Mouse (Mus musculus) intestine, embryonic 15.5 days (tissue): ENCODE data around the gene Mettl5. TPM values are rescaled to one million over a fixed set of nuclear protein-coding genes. Genes with fewer than 3 reads are reported as not detected.

Experiments used
- ATAC-seq: fragments of 200-750 bp; cut with Nextera tagmentation; 2 replicates; pipeline ENCODE4 v1.8.0; 2017; ENCODE audit warnings: moderate TSS enrichment, moderate library complexity
- H3K27ac ChIP-seq: fragments of 300-500 bp; sonication (generic); 2 replicates; pipeline ENCODE4 v1.5.1; 2015; ENCODE audit warnings: mild to moderate bottlenecking, inconsistent platforms
- H3K27me3 ChIP-seq: fragments of 300-500 bp; sonication (generic); replicated peaks from 2 replicates; pipeline ENCODE4 v1.6.1; 2015; ENCODE audit warnings: inconsistent platforms
- H3K36me3 ChIP-seq: fragments of 300-500 bp; sonication (generic); 2 replicates; pipeline ENCODE4 v1.6.1; 2015; ENCODE audit warnings: inconsistent platforms
- H3K4me1 ChIP-seq: fragments of 300-500 bp; sonication (generic); replicated peaks from 2 replicates; pipeline ENCODE4 v1.6.1; 2015; ENCODE audit warnings: inconsistent platforms
- H3K4me2 ChIP-seq: fragments of 300-500 bp; sonication (generic); replicated peaks from 2 replicates; pipeline ENCODE4 v1.6.1; 2015; ENCODE audit warnings: mild to moderate bottlenecking, inconsistent platforms
- H3K4me3 ChIP-seq: fragments of 300-500 bp; sonication (generic); replicated peaks from 2 replicates; pipeline ENCODE4 v1.5.1; 2015; ENCODE audit warnings: inconsistent platforms
- H3K9ac ChIP-seq: fragments of 300-500 bp; sonication (generic); 2 replicates; pipeline ENCODE4 v1.6.1; 2015; ENCODE audit warnings: inconsistent platforms
- H3K9me3 ChIP-seq: fragments of 300-500 bp; sonication (generic); 2 replicates; pipeline ENCODE4 v1.6.1; 2016; ENCODE audit warnings: inconsistent platforms
- WGBS: fragments of 180-500 bp; shearing (Covaris S2); methylation state at CpG from one replicate; pipeline ENCODE4 v1.1.7; 2015; 5-methylcytosine and 5-hydroxymethylcytosine counted together
- polyA plus RNA-seq: library from polyadenylated mRNA; unstranded; fragments of >200 nt; fragmentation: Nextera tagmentation; extraction: Ambion mirVana; gene quantifications from 2 replicates; pipeline ENCODE4 v1.2.1, GENCODE M21; 2015

The Mettl5 gene
- polyA plus RNA-seq, 1 experiment from 2014 or later = 41.2 TPM

- Histone ChIP-seq H3K27me3 (no peaks in the 10 kb centered on the region), H3K9ac (no peak overlapping the region), H3K36me3 (no peaks in the 10 kb centered on the region), H3K4me1 (no peaks in the 10 kb centered on the region; the same call in 1 of the 2 replicates), H3K27ac (no peak overlapping the region), H3K4me3 (no peak overlapping the region), H3K4me2 (no peak overlapping the region), H3K9me3 (no peaks in the 10 kb centered on the region)
- 75% methylated on average over 1 of the region's 1 CpGs for WGBS
- ATAC-seq = no peak
These were observed 7.7 kb upstream of the Mettl5 start for GRCm38 (mm10) chr2:69893145-69893544.

- H3K4me1 ChIP-seq = no peaks in the 10 kb centered on the region; the same call in 1 of the 2 replicates
- H3K4me2 ChIP-seq = no peak overlapping the region
- 56% methylated on average over 7 of the region's 7 CpGs for WGBS
- H3K9me3 ChIP-seq = no peaks in the 10 kb centered on the region
- H3K36me3 ChIP-seq = no peaks in the 10 kb centered on the region
- H3K27me3 ChIP-seq = no peaks in the 10 kb centered on the region
- no peak overlapping the region for H3K27ac ChIP-seq
- ATAC-seq = no peak
- H3K9ac ChIP-seq = no peak overlapping the region
- no peak overlapping the region for H3K4me3 ChIP-seq
These were observed 5.4 kb upstream of the Mettl5 start for GRCm38 (mm10) chr2:69890843-69891242.

- 76% methylated on average over 2 of the region's 2 CpGs for WGBS
- H3K4me2 ChIP-seq = no peak overlapping the region
These were observed 3.5 kb upstream of the Mettl5 start for GRCm38 (mm10) chr2:69888957-69889356.

GRCm38 (mm10) chr2:69885050-69885449 is 365 bp downstream of the Mettl5 start:
- H3K4me3 ChIP-seq = peak overlapping the region; percentile 63
- peak overlapping the region; percentile 71 for H3K4me2 ChIP-seq
- peak overlapping the region; percentile 64; the same call in 1 of the 2 replicates for H3K27ac ChIP-seq
- H3K36me3 ChIP-seq = no peaks in the 10 kb centered on the region
- H3K9me3 ChIP-seq = no peaks in the 10 kb centered on the region
- no peaks in the 10 kb centered on the region for H3K27me3 ChIP-seq
- peak overlapping the region; percentile 88 for H3K9ac ChIP-seq
- 0 out of 2 replicates have a peak, but pooled peaks cover 2% of the 10 kb centered on the region for H3K4me1 ChIP-seq
- ATAC-seq = peak; percentile 68
- 4% methylated on average over 12 of the region's 12 CpGs for WGBS

More at GRCm38 (mm10) chr2:69888957-69889356, 3.5 kb upstream of the Mettl5 start:
- Histone ChIP-seq H3K27ac (no peak overlapping the region), H3K9ac (no peak overlapping the region), H3K4me1 (0 out of 2 replicates have a peak, but pooled peaks cover 2% of the 10 kb centered on the region), H3K36me3 (no peaks in the 10 kb centered on the region), H3K9me3 (no peaks in the 10 kb centered on the region), H3K27me3 (no peaks in the 10 kb centered on the region), H3K4me3 (no peak overlapping the region)
- ATAC-seq = no peak

GRCm38 (mm10) chr2:69884581-69884980 is 834 bp downstream of the Mettl5 start:
- no peaks in the 10 kb centered on the region for H3K36me3 ChIP-seq
- WGBS = 46% methylated on average over 6 of the region's 6 CpGs
- no peaks in the 10 kb centered on the region for H3K9me3 ChIP-seq
- 0 out of 2 replicates have a peak, but pooled peaks cover 2% of the 10 kb centered on the region for H3K4me1 ChIP-seq
- ATAC-seq = no peak
- peak overlapping the region; percentile 63 for H3K4me3 ChIP-seq
- no peak overlapping the region for H3K27ac ChIP-seq
- no peak overlapping the region; the same call in 1 of the 2 replicates for H3K9ac ChIP-seq
- peak overlapping the region; percentile 71 for H3K4me2 ChIP-seq
- H3K27me3 ChIP-seq = no peaks in the 10 kb centered on the region

- Histone ChIP-seq H3K27me3 (no peaks in the 10 kb centered on the region), H3K36me3 (no peaks in the 10 kb centered on the region), H3K4me3 (no peak overlapping the region), H3K4me2 (peak overlapping the region; percentile 71), H3K9ac (no peak overlapping the region), H3K4me1 (0 out of 2 replicates have a peak, but pooled peaks cover 2% of the 10 kb centered on the region), H3K9me3 (no peaks in the 10 kb centered on the region), H3K27ac (no peak overlapping the region)
- 71% methylated on average over 2 of the region's 2 CpGs for WGBS
- no peak for ATAC-seq
These were observed 1.4 kb downstream of the Mettl5 start for GRCm38 (mm10) chr2:69883990-69884391.

- Histone ChIP-seq H3K9me3 (no peaks in the 10 kb centered on the region), H3K27me3 (no peaks in the 10 kb centered on the region), H3K4me2 (peak overlapping the region; percentile 67), H3K27ac (peak overlapping the region; percentile 90; the same call in 1 of the 2 replicates), H3K9ac (peak overlapping the region; percentile 100), H3K4me1 (0 out of 2 replicates have a peak, but pooled peaks cover 4% of the 10 kb centered on the region), H3K36me3 (no peaks in the 10 kb centered on the region), H3K4me3 (peak overlapping the region; percentile 100)
- peak; percentile 22; the same call in 1 of the 2 replicates for ATAC-seq
- WGBS = under 1% methylated on average over 13 of the region's 13 CpGs
These were observed 23.2 kb downstream of the Mettl5 start for GRCm38 (mm10) chr2:69862117-69862657.

GRCm38 (mm10) chr2:69861485-69862091 is 23.8 kb downstream of the Mettl5 start, which contains the start of gene Ssb:
TSS of gene Ssb (plus strand) at chr2:69861562.
- Histone ChIP-seq H3K4me3 (peak within 1 kb of the TSS; percentile 100), H3K9ac (peak within 1 kb of the TSS; percentile 100), H3K9me3 (no peaks in the 10 kb centered on the region), H3K4me1 (0 out of 2 replicates have a peak, but pooled peaks cover 4% of the 10 kb centered on the region), H3K27me3 (no peaks in the 10 kb centered on the region), H3K27ac (peak within 1 kb of the TSS; percentile 90), H3K4me2 (peak within 1 kb of the TSS; percentile 67), H3K36me3 (no peaks in the 10 kb centered on the region)
- ATAC-seq = peak; percentile 98
- WGBS = under 1% methylated on average over 66 of the region's 66 CpGs

GRCm38 (mm10) chr2:69860972-69861452 is 24.4 kb downstream of the Mettl5 start:
- peak; percentile 69 for ATAC-seq
- Histone ChIP-seq H3K27me3 (no peaks in the 10 kb centered on the region), H3K9me3 (no peaks in the 10 kb centered on the region), H3K4me1 (0 out of 2 replicates have a peak, but pooled peaks cover 4% of the 10 kb centered on the region), H3K4me3 (peak overlapping the region; percentile 100), H3K9ac (peak overlapping the region; percentile 42), H3K27ac (peak overlapping the region; percentile 90), H3K36me3 (no peaks in the 10 kb centered on the region), H3K4me2 (peak overlapping the region; percentile 67)
- 13% methylated on average over 12 of the region's 13 CpGs for WGBS

- Histone ChIP-seq H3K9me3 (no peaks in the 10 kb centered on the region), H3K9ac (no peak overlapping the region), H3K36me3 (no peaks in the 10 kb centered on the region), H3K27me3 (no peaks in the 10 kb centered on the region), H3K27ac (no peak overlapping the region), H3K4me3 (no peak overlapping the region), H3K4me1 (0 out of 2 replicates have a peak, but pooled peaks cover 4% of the 10 kb centered on the region), H3K4me2 (no peak overlapping the region)
- WGBS = 82% methylated on average over 1 of the region's 1 CpGs
- no peak for ATAC-seq
These were observed 27.5 kb downstream of the Mettl5 start for GRCm38 (mm10) chr2:69857882-69858281.

GRCm38 (mm10) chr2:69856392-69856791 is 29.0 kb downstream of the Mettl5 start:
- Histone ChIP-seq H3K36me3 (no peaks in the 10 kb centered on the region), H3K4me3 (no peak overlapping the region), H3K9me3 (no peaks in the 10 kb centered on the region), H3K4me1 (0 out of 2 replicates have a peak, but pooled peaks cover 4% of the 10 kb centered on the region), H3K9ac (no peak overlapping the region), H3K4me2 (no peak overlapping the region), H3K27me3 (no peaks in the 10 kb centered on the region), H3K27ac (0 out of 2 replicates have a peak overlapping the region, but pooled peaks have one; percentile 22)
- WGBS = 35% methylated on average over 8 of the region's 8 CpGs
- ATAC-seq = peak; percentile 75

GRCm38 (mm10) chr2:69851427-69852058 is 33.9 kb downstream of the Mettl5 start:
- no peaks in the 10 kb centered on the region for H3K27me3 ChIP-seq
- H3K4me3 ChIP-seq = no peak overlapping the region
- H3K4me2 ChIP-seq = no peak overlapping the region
- WGBS = 69% methylated on average over 2 of the region's 2 CpGs
- H3K4me1 ChIP-seq = no peaks in the 10 kb centered on the region
- H3K9me3 ChIP-seq = no peaks in the 10 kb centered on the region
- H3K9ac ChIP-seq = no peak overlapping the region
- ATAC-seq = peak; percentile 46
- no peak overlapping the region for H3K27ac ChIP-seq
- H3K36me3 ChIP-seq = no peaks in the 10 kb centered on the region
